Mouse (Mus musculus): ENCODE results near the gene B4galnt2.

GRCm38 (mm10) chr11:95861397-95861796, 53.3 kb downstream of the B4galnt2 start:
- no peak for TF ChIP-seq CTCF (IDR thresholded peaks at IDR 0.05; ENCODE audit: insufficient read depth, low read length)
- TF ChIP-seq POLR2A (IDR thresholded peaks at IDR 0.05; ENCODE audit: borderline replicate concordance, extremely low read depth, low read depth, low read length) = no peak

All from lung, adult 2 months (tissue).